Mouse (Mus musculus) bone marrow macrophage, adult 2 months (primary cell): ENCODE measurements at regions not wholly inside any gene's neighbourhood (a gene's known extent, or its start where the extent isn't known, plus 50 kb on each side); places are given as distances from the start of the nearest gene placed in this dataset.

Experiments
- CTCF ChIP-seq: IDR thresholded peaks from 2 replicates; pipeline ENCODE4 v1.5.1; 2012; ENCODE audit warnings: low read depth, mild to moderate bottlenecking, low read length, moderate library complexity
- POLR2A ChIP-seq: IDR thresholded peaks from 2 replicates; pipeline ENCODE4 v1.6.1; 2012; ENCODE audit warnings: mild to moderate bottlenecking, low read depth, low read length, borderline replicate concordance

DNA sequence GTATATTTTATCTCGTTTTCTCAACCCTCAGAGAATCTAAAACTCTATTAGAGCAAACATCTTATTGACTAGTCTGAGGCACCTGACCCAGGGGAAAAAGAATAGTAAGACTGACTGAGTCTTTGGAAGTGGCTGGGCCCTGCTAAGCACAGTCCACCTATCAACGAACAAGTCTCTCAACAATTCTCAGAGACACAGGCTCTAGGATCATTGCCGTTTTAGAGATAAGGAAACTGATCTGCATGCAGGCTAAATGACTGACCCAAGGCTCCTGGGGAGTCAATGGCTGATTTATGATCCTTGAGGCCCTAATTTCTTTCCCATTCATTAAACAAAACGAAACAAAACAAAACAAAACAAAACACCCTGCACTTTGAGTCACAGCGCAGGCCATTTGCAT, 150.4 kb upstream of the Slc24a2 start:
- TF ChIP-seq CTCF (no peak), POLR2A (no peak)
